Mouse (Mus musculus): ENCODE measurements around the gene Olfr553. TPM values are rescaled to one million over a fixed set of nuclear protein-coding genes. Genes with fewer than 3 reads are reported as not detected.

Olfr553 gene
- not detected in 2 replicates for polyA plus RNA-seq (2012; rRNA removed)

GRCm38 (mm10) chr7:102618118-102618517 is at the start of gene Olfr553:
Olfr553 (minus strand) TSS chr7:102618218.

GRCm38 (mm10) chr7:102664599-102664998 is 46.6 kb upstream of the Olfr553 start, which contains the start of gene Olfr556:
Olfr556 (plus strand) TSS chr7:102664899.

GRCm38 (mm10) chr7:102658523-102658922 is 40.5 kb upstream of the Olfr553 start, which contains the start of gene Olfr555:
Olfr555 (plus strand) TSS chr7:102658823.

GRCm38 (mm10) chr7:102638132-102638531 is 20.1 kb upstream of the Olfr553 start, which contains the start of gene Olfr554:
Olfr554 (plus strand) TSS chr7:102638432.

GRCm38 (mm10) chr7:102597378-102598031 is 20.5 kb downstream of the Olfr553 start, which contains the start of gene Olfr552:
Olfr552 (plus strand) TSS chr7:102597770.

GRCm38 (mm10) chr7:102591786-102592185 is 26.2 kb downstream of the Olfr553 start, which contains the start of gene Olfr551:
Olfr551 (minus strand) TSS chr7:102591886.

GRCm38 (mm10) chr7:102571142-102571541 is 46.9 kb downstream of the Olfr553 start, which contains the start of gene Olfr550:
Olfr550 (plus strand) TSS chr7:102571442.

GRCm38 (mm10) chr7:102564999-102565997 is 52.7 kb downstream of the Olfr553 start, which contains the start of gene Trim21:
Trim21 (minus strand) TSS chr7:102565486.

Other genes with a start within 250 kb of the Olfr553 start
- 1.4 and 2.7 TPM in 2 replicates for gene Rrm1, start 176.5 kb downstream of the Olfr553 start, polyA plus RNA-seq (2012; rRNA removed)
- not detected in 2 replicates for gene Olfr543, start 136.5 kb downstream of the Olfr553 start, polyA plus RNA-seq (2012; rRNA removed)
- not detected in 2 replicates for gene Olfr544, start 129.9 kb downstream of the Olfr553 start, polyA plus RNA-seq (2012; rRNA removed)
- gene Olfr545, start 118.6 kb downstream of the Olfr553 start, polyA plus RNA-seq (2012; rRNA removed) = not detected in 2 replicates
- gene Olfr547, start 83.5 kb downstream of the Olfr553 start, polyA plus RNA-seq (2012; rRNA removed) = not detected in 2 replicates
- not detected in 2 replicates for gene Olfr548-ps1, start 77.3 kb downstream of the Olfr553 start, polyA plus RNA-seq (2012; rRNA removed)
- not detected in 2 replicates for gene Olfr549, start 68.3 kb downstream of the Olfr553 start, polyA plus RNA-seq (2012; rRNA removed)
- 0.67 and 0.84 TPM in 2 replicates for gene Trim21, start 52.7 kb downstream of the Olfr553 start, polyA plus RNA-seq (2012; rRNA removed)
- not detected in 2 replicates for gene Olfr550, start 46.8 kb downstream of the Olfr553 start, polyA plus RNA-seq (2012; rRNA removed)
- gene Olfr551, start 26.3 kb downstream of the Olfr553 start, polyA plus RNA-seq (2012; rRNA removed) = not detected in 2 replicates
- not detected in 2 replicates for gene Olfr552, start 20.4 kb downstream of the Olfr553 start, polyA plus RNA-seq (2012; rRNA removed)
- gene Olfr554, start 20.2 kb upstream of the Olfr553 start, polyA plus RNA-seq (2012; rRNA removed) = not detected in 2 replicates
- gene Olfr555, start 40.6 kb upstream of the Olfr553 start, polyA plus RNA-seq (2012; rRNA removed) = not detected in 2 replicates
- gene Olfr556, start 46.7 kb upstream of the Olfr553 start, polyA plus RNA-seq (2012; rRNA removed) = not detected in 2 replicates
- 2.8 and 3.8 TPM in 2 replicates for gene Trim68, start 69.1 kb upstream of the Olfr553 start, polyA plus RNA-seq (2012; rRNA removed)
- not detected in 2 replicates for gene Olfr557, start 77.7 kb upstream of the Olfr553 start, polyA plus RNA-seq (2012; rRNA removed)
- 0.15 and 0.35 TPM in 2 replicates for gene Olfr558, start 84.0 kb upstream of the Olfr553 start, polyA plus RNA-seq (2012; rRNA removed)
- gene Olfr33, start 100.9 kb upstream of the Olfr553 start, polyA plus RNA-seq (2012; rRNA removed) = 0.15 TPM in 1 of 2 replicates, not detected in the other
- gene Olfr559, start 109.3 kb upstream of the Olfr553 start, polyA plus RNA-seq (2012; rRNA removed) = not detected in 2 replicates
- gene Olfr560, start 141.1 kb upstream of the Olfr553 start, polyA plus RNA-seq (2012; rRNA removed) = not detected in 2 replicates
- gene Olfr78, start 141.3 kb upstream of the Olfr553 start, polyA plus RNA-seq (2012; rRNA removed) = 0.41 and 0.78 TPM in 2 replicates
- not detected in 2 replicates for gene Olfr561, start 153.0 kb upstream of the Olfr553 start, polyA plus RNA-seq (2012; rRNA removed)
- gene Olfr564, start 185.3 kb upstream of the Olfr553 start, polyA plus RNA-seq (2012; rRNA removed) = not detected in 2 replicates
- not detected in 2 replicates for gene Olfr566, start 240.5 kb upstream of the Olfr553 start, polyA plus RNA-seq (2012; rRNA removed)